Mouse (Mus musculus) thymus, postnatal 14 days (tissue): ENCODE results near the gene Gm884.
"Not testable (repeated sequence)": the region's sequence is repeated elsewhere in the genome, so short reads cannot be mapped to it uniquely, and the experiment has no call there.

Source experiments
- DNase-seq: peaks from one replicate; pipeline ENCODE4 v3.0.0; 2021

The Gm884 gene

GRCm38 (mm10) chr11:103627453-103627852 lies 6.5 kb upstream of the Gm884 start:
- DNase-seq: no peak

- DNase-seq: no peak
These were observed 10.2 kb downstream of the Gm884 start for GRCm38 (mm10) chr11:103610772-103611171.

- DNase-seq: no peak
These were observed 14.3 kb downstream of the Gm884 start for GRCm38 (mm10) chr11:103606611-103607010.

- no peak for DNase-seq
These were observed 42.6 kb downstream of the Gm884 start for GRCm38 (mm10) chr11:103578339-103578738.

GRCm38 (mm10) chr11:103556021-103556420 lies 64.9 kb downstream of the Gm884 start:
- DNase-seq: no peak

- DNase-seq: not testable (repeated sequence)
These were observed 86.0 kb downstream of the Gm884 start for GRCm38 (mm10) chr11:103534973-103535372.

GRCm38 (mm10) chr11:103512111-103512510 lies 108.8 kb downstream of the Gm884 start:
- DNase-seq: no peak

GRCm38 (mm10) chr11:103504497-103504896 lies 116.4 kb downstream of the Gm884 start, which contains the start of gene Lrrc37a:
TSS of gene Lrrc37a (minus strand) at chr11:103504597.
- no peak for DNase-seq
